ENCODE assay signal across 8 mouse cellular contexts in the genomic region with DNA sequence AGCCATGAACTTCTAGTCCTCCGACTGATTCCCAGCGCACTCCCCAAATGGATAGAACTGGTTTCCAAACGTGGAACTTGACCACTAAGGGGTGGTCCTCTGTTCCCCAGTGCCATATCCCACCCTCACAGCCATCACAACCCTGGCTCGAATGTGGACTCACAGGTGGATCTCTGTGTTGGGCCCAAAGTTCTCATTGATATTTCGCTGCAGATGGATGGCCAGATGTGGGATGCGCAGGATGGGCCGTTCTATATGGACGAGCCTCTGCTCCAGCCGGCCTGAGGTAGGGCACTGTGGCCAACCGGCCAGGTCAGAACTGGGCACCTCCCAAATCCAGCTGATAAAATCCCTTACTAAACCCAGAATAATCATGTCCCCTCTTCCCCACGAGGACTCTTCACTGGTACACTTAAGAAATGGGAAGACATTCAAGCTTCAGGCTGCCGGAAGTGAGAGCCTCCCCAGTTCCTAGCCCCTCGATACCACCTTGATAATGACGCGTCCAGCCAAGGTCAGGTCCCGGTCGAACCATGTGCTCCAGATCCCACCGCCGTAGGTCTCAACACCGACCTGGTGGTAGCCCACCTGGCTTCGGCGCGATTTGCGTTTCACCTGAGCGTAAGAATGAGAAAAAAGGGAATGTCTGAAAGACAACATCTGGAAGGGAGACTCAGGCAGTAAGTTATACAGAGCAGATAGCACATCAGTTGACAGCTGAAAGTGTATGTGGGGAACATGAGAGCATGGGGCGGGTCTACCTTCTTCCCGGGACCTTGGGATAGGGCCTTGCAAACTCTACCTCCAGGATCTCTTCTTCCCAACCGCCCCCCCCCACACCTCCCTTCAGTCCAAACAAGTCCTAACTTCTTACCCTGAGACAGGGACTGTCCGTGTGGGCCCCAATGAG. TPM values are rescaled to one million over a fixed set of nuclear protein-coding genes. Genes with fewer than 3 reads are reported as not detected.
A peak's percentile ranks its signal among the peaks of the same experiment; 100 is the strongest.
DNase-seq lines count a peak whose midpoint lies in the region; ATAC-seq lines count a peak whose summit lies in the region.

No protein-coding gene starts in this region.

- no peaks in the 10 kb centered on the region for H3K27me3 ChIP-seq in hindbrain, embryonic 13.5 days
- no peaks in the 10 kb centered on the region for H3K27me3 ChIP-seq in midbrain, embryonic 12.5 days

- H3K9ac ChIP-seq in hindbrain, embryonic 13.5 days: peak overlapping the region; percentile 82
- H3K9ac ChIP-seq in midbrain, embryonic 12.5 days (replicated peaks): peak overlapping the region; percentile 65

- 87% methylated on average over 29 of the region's 29 CpGs for WGBS in hindbrain, embryonic 13.5 days
- WGBS in midbrain, embryonic 12.5 days: 90% methylated on average over 29 of the region's 29 CpGs

- DNase-seq in kidney, adult 9 months: peak; percentile 37
- no peak for DNase-seq in kidney, postnatal 14 days
- DNase-seq in cerebellum, adult 8-10 months: peak; percentile 50
- DNase-seq in left cerebral cortex, adult 8-10 months (ENCODE audit: low spot score in 2 of 2): no peak
- no peak for DNase-seq in left cerebral cortex, adult 18-20 months (ENCODE audit: low spot score in 2 of 2)

- H3K4me2 ChIP-seq in hindbrain, embryonic 13.5 days: peak overlapping the region; percentile 77
- peak overlapping the region; percentile 72 for H3K4me2 ChIP-seq in midbrain, embryonic 12.5 days (replicated peaks)

- no peaks in the 10 kb centered on the region for H3K9me3 ChIP-seq in hindbrain, embryonic 13.5 days
- H3K9me3 ChIP-seq in midbrain, embryonic 12.5 days: no peaks in the 10 kb centered on the region

- peak overlapping the region; percentile 93; the same call in 1 of the 2 replicates for H3K27ac ChIP-seq in hindbrain, embryonic 13.5 days
- no peak overlapping the region for H3K27ac ChIP-seq in midbrain, embryonic 12.5 days (replicated peaks)

- ATAC-seq in hindbrain, embryonic 13.5 days (ENCODE audit: low FRiP score): no peak
- ATAC-seq in midbrain, embryonic 12.5 days (ENCODE audit: low FRiP score, low read depth): no peak
- no peak for ATAC-seq in megakaryocyte progenitor cell, adult 5-6 weeks (replicated peaks; ENCODE audit: poor library complexity)

- H3K4me3 ChIP-seq in hindbrain, embryonic 13.5 days: peak overlapping the region; percentile 71
- peak overlapping the region; percentile 71 for H3K4me3 ChIP-seq in midbrain, embryonic 12.5 days

- peaks cover 10% of the 10 kb centered on the region for H3K4me1 ChIP-seq in hindbrain, embryonic 13.5 days (replicated peaks)
- peaks cover 8% of the 10 kb centered on the region for H3K4me1 ChIP-seq in midbrain, embryonic 12.5 days

- peaks cover 49% of the 10 kb centered on the region for H3K36me3 ChIP-seq in hindbrain, embryonic 13.5 days
- peaks cover 45% of the 10 kb centered on the region for H3K36me3 ChIP-seq in midbrain, embryonic 12.5 days

RNA-seq across cellular contexts. Expression of a gene that starts 2.1 kb away (rescaled TPM):
- 161 and 170 TPM in 2 replicates for polyA plus RNA-seq in hindbrain, embryonic 13.5 days (2015; fragmentation: Nextera tagmentation; extraction: Ambion mirVana)
- polyA plus RNA-seq in midbrain, embryonic 12.5 days (2016; fragmentation: Nextera tagmentation; extraction: Ambion mirVana): 154 and 176 TPM in 2 replicates
- total RNA-seq in left cerebral cortex, adult 8-10 months (2022): 10 to 100 TPM; 56.5 to 63.2 (median 59.7) TPM
- 10 to 100 TPM; 56.5 to 57.4 TPM for total RNA-seq in left cerebral cortex, adult 18-20 months (2021)
- total RNA-seq in megakaryocyte progenitor cell, adult 5-6 weeks (2015): 31.3 and 39.7 TPM in 2 replicates
- total RNA-seq in megakaryocyte progenitor cell, adult 5-6 weeks (2017): 36.4 and 41.7 TPM in 2 replicates

RNA-seq across cellular contexts. Expression of a gene that starts 37.5 kb away (rescaled TPM):
- polyA plus RNA-seq in hindbrain, embryonic 13.5 days (2015; fragmentation: Nextera tagmentation; extraction: Ambion mirVana): 131 and 140 TPM in 2 replicates
- 37.5 and 46.2 TPM in 2 replicates for polyA plus RNA-seq in midbrain, embryonic 12.5 days (2016; fragmentation: Nextera tagmentation; extraction: Ambion mirVana)
- 100 to 1,000 TPM; 166 to 203 (median 173) TPM for total RNA-seq in left cerebral cortex, adult 8-10 months (2022)
- 100 to 1,000 TPM; 169 to 185 TPM for total RNA-seq in left cerebral cortex, adult 18-20 months (2021)
- not detected in 2 replicates for total RNA-seq in megakaryocyte progenitor cell, adult 5-6 weeks (2015)
- not detected in 2 replicates for total RNA-seq in megakaryocyte progenitor cell, adult 5-6 weeks (2017)

RNA-seq across cellular contexts. Expression of a gene that starts 44.4 kb away (rescaled TPM):
- 1.8 and 2.9 TPM in 2 replicates for polyA plus RNA-seq in hindbrain, embryonic 13.5 days (2015; fragmentation: Nextera tagmentation; extraction: Ambion mirVana)
- polyA plus RNA-seq in midbrain, embryonic 12.5 days (2016; fragmentation: Nextera tagmentation; extraction: Ambion mirVana): 0.93 and 1.2 TPM in 2 replicates
- 1 to 10 TPM in 3 of 4 experiments, under 1 TPM in 1; 0.89 to 2.9 (median 1.8) TPM for total RNA-seq in left cerebral cortex, adult 8-10 months (2022)
- under 1 TPM; 0.88 to 0.91 TPM for total RNA-seq in left cerebral cortex, adult 18-20 months (2021)
- not detected in 2 replicates for total RNA-seq in megakaryocyte progenitor cell, adult 5-6 weeks (2015)
- total RNA-seq in megakaryocyte progenitor cell, adult 5-6 weeks (2017): not detected in 2 replicates

RNA-seq across cellular contexts. Expression of a gene that starts 51.4 kb away (rescaled TPM):
- 15.6 and 17.6 TPM in 2 replicates for polyA plus RNA-seq in hindbrain, embryonic 13.5 days (2015; fragmentation: Nextera tagmentation; extraction: Ambion mirVana)
- 9.3 and 12.1 TPM in 2 replicates for polyA plus RNA-seq in midbrain, embryonic 12.5 days (2016; fragmentation: Nextera tagmentation; extraction: Ambion mirVana)
- 100 to 1,000 TPM; 411 to 436 (median 423) TPM for total RNA-seq in left cerebral cortex, adult 8-10 months (2022)
- total RNA-seq in left cerebral cortex, adult 18-20 months (2021): 100 to 1,000 TPM; 480 to 486 TPM
- total RNA-seq in megakaryocyte progenitor cell, adult 5-6 weeks (2015): 0.12 and 0.15 TPM in 2 replicates
- total RNA-seq in megakaryocyte progenitor cell, adult 5-6 weeks (2017): 0.10 TPM in 1 of 2 replicates, not detected in the other

RNA-seq across cellular contexts. Expression of a gene that starts 59.4 kb away (rescaled TPM):
- 15.9 and 16.0 TPM in 2 replicates for polyA plus RNA-seq in hindbrain, embryonic 13.5 days (2015; fragmentation: Nextera tagmentation; extraction: Ambion mirVana)
- polyA plus RNA-seq in midbrain, embryonic 12.5 days (2016; fragmentation: Nextera tagmentation; extraction: Ambion mirVana): 12.9 and 14.5 TPM in 2 replicates
- total RNA-seq in left cerebral cortex, adult 8-10 months (2022): 100 to 1,000 TPM; 177 to 190 (median 187) TPM
- 100 to 1,000 TPM; 181 to 191 TPM for total RNA-seq in left cerebral cortex, adult 18-20 months (2021)
- not detected in 2 replicates for total RNA-seq in megakaryocyte progenitor cell, adult 5-6 weeks (2015)
- total RNA-seq in megakaryocyte progenitor cell, adult 5-6 weeks (2017): not detected in 2 replicates

Comparison
In these comparisons a context has a peak if more than half of its experiments do, and no peak if none do; other contexts are left out.
1. DNase-seq: peak in kidney, adult 9 months (single experiment) and cerebellum, adult 8-10 months (single experiment); none in kidney, postnatal 14 days (single experiment), left cerebral cortex, adult 8-10 months (0 of 2) and left cerebral cortex, adult 18-20 months (0 of 2).
2. RNA of a gene that starts 37.5 kb away (total RNA-seq): 169 to 185 TPM in left cerebral cortex, adult 18-20 months and 166 to 203 TPM in left cerebral cortex, adult 8-10 months; not detected in megakaryocyte progenitor cell, adult 5-6 weeks; every median in the first group is over 100 times any median in the second.